Mouse (Mus musculus) frontal cortex, adult 2 months (tissue): Measurements from ENCODE around the gene Stkld1. TPM values are rescaled to one million over a fixed set of nuclear protein-coding genes. Genes with fewer than 3 reads are reported as not detected.
"Not testable (repeated sequence)": the region's sequence is repeated elsewhere in the genome, so short reads cannot be mapped to it uniquely, and the experiment has no call there.

Source experiments
- DNase-seq, 2 experiments: peaks; one replicate each; pipeline ENCODE4 v3.0.0; 2022; ENCODE audit warnings: low spot score in 1 of 2; ENCODE audit errors: extremely low spot score in 1 of 2
- polyA plus RNA-seq: library from polyadenylated mRNA; depleted of rRNA; stranded (reverse); fragments of >200 nt; gene quantifications from 2 replicates; pipeline ENCODE4 v1.2.3, GENCODE M21; 2012; rRNA removed

Stkld1 gene
- 0.29 and 0.32 TPM in 2 replicates for polyA plus RNA-seq

DNA sequence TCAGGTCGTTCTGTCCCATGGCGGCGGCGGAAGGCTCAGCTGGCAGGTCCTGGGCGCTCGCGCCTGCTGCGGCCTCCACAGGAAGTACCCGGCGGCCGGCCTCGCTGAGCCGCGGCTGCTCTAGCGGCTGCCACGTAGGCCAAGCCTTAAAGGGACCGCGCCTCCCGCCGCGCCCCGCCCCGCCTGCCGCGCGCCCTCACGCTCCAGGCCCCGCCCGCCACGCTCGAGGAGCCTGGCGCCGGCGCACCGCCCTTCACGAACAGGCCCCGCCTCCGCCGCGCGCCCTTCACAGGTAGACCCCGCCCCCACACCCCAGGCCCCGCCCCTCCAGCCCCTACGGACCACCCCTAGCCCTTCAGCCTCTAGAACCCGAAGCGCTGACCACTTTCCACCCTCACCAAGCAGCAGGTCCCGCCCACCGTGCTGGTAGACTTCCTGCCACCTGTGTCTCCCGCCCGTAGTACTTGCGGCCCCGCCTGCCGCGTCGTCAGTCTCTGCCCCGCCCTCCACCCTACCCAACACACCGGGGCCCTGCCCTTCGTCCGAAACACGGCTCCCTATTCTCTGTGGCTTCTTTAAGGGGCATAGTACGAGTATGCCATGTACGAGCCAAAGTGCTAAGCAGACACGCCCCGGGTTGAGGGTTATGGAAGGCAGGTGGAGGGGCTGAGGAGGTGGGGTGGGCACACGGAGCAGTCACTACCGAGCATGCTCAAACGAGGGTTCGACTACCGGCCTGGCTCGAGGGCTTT is at the start of gene Stkld1, which contains the start of gene Surf4:
TSS of gene Stkld1 (plus strand) at position 744 of the 752 bp plus-strand sequence.
TSS of gene Surf4 (minus strand) at position 625 of the 752 bp plus-strand sequence.
- DNase-seq = peak; percentile 74 to 91

DNA sequence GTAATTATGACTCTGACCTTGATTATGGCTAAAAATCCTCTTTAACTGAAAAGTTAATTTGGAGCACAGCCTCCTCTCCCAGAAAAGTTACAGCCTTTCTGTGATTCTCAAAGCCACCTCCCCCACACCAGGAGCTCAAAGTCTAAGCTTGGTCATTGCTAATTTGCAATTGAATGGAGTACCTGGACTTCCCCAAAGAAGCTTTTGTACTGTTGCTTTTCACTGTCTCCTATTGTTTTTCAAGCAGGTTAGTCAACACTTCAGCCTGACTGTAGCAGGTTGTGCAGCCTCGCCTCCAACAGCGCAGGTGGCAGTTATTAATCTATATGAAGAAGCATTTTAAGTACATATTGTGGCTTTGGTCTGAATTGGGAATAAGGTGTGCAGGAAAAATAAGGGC is 48.3 kb upstream of the Stkld1 start:
- DNase-seq = not testable (repeated sequence)

DNA sequence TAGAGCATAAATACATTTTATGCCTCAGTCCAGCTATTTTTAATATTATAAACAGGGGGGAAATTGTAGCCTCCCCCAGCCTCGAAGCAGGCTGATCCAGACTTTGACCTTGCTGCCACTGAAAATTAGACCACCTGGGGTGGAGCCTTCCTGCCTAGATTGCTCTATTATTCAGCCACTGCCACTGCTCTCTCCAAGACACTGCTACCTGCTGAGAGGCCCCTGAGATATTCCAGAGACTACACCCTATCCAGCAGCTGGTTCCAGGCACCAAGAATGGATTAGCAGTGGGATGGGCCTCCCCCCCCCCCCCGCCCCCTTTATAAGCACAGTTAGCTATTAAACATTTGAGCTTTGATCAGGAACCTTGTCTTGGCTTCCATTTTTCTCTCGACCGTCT is 47.7 kb upstream of the Stkld1 start:
- DNase-seq = not testable (repeated sequence)

DNA sequence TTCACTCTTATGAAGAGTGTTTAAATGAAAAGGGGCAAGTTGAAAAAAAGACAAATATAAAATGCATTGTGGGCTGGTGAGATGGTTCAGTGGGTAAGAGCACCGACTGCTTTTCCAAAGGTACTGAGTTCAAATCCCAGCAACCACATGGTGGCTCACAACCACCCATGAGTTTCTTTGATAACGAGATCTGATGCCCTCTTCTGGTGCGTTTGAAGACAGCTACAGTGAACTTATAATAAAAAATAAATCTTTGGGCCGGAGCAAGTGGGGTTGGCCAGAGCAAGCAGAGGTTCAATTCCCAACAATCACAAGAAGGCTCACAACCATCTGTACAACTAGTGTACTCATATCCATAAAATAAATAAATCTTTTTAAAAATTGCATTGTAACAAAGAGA is 37.9 kb upstream of the Stkld1 start:
- DNase-seq = no peak

DNA sequence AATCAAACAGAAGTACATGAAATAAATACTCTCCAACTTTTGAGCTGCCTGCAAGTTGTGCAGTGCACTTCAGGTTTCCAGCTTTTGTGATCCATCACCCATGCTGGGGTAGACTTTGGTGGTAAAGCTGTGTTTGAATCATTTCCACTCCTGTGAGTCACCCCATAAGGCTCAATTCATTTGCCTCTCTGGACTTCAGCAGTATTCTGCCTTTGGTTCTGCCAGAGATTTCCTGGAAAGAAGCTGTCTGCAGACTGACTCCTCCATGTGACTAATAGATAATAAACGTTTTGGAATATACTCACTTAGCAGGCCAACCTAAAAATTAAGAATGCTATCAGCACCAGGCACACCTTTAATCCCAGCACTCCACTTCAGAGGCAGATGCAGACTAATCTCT is 33.1 kb upstream of the Stkld1 start:
- DNase-seq = no peak

DNA sequence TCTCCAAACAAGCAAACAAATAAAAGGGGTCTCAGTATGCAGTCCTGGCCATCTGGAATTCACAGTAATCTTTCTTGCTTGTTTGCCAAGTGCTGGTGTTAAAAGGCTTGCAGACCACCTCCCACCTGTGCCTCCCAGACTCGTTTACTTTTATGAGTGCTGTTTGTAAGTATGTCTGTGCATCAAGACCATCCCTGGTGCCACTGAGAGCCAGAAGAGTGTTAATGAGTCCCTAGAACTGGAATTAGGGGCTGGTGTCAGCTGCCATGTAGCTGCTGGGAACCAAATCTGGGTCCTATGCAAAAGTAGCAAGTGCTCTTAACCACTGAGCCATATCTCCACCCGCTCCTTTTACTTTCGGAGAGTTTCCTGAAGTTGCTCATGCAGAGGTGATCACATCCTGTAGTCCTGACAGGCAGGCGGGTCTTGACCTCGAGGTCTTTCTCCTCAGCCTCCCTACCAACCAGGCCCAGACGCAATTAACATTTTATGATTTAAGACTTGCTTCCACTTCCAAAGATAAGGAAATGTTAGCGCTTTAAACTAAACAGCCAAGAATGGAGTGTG is 31.9 kb upstream of the Stkld1 start:
- no peak for DNase-seq

DNA sequence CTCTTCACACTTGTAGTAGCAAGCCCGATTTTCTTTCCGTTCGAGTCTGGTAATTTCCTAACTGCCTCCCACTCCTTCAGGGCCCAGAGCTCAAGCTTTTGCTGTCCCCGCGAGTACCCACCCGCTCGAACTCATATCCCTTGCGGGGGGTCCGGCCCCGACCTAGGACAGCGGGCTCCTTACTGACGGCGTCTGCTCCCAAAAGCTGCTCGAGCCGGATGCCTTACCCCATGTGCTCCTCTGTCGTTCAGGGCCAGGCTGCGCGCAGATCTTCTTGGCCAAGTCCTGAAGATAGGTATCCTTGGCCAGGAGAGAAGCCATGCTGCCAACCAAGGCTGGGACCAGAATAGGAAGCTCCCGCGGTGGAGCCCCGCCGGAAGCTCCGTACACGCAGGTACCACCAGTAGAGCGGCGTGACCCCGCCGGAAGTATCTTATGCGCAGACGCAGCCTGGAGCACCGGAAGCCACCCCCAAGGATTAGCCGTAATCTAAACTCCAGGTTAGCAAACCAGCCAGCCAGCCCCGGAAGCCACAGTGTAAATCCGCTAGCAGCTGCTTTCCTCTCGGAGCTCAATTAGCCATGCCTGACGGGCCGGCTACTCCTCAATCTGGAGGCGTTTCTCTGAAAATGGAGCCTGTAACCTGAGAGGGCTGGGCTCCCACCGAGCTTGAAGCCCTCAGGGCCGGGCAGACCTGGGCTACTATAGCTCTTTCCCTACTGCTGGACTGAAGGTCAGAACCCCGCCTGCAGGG is 31.2 kb upstream of the Stkld1 start, which contains the start of gene Surf6:
TSS of gene Surf6 (minus strand) at position 413 of the 754 bp plus-strand sequence.
- DNase-seq = peak; percentile 95 to 98

DNA sequence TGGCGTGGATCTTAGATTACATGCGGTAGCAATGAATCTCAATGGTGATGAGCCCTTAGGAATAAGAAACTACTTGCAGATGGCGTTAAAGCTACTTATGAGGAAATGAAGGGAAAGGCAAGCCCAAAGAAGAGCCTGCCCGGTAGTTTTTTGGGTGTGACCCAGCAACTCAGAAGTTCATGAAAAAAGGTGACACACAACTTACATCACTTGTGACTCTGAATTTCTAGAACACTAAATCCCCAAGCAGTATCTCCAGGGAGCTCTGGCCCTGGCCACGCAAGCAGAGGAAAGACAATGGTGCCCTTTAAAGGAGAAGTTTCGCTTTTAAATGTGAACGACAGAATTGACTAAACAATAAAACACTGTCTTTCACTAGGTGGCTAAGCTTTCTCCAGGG is 30.5 kb upstream of the Stkld1 start:
- DNase-seq = no peak

DNA sequence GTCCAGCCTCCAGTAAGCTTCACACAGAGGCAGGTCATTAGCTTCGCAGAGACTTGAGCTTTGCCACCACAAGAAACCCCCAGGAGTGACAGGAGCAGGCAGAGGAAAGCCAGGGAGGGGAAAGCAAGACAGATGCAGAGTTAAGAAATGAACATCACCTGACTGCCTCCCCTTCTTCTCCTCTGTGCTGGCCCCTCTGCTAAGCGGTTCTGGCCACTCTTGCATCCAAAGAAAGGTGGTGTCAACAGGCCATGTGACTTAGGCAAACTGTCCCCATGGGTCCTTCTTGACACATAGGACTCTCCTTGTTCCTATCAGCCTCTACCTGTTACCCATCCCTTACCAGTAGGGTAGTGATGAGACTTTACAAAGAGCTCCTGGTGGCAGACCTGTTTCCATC is 27.9 kb upstream of the Stkld1 start:
- no peak for DNase-seq

DNA sequence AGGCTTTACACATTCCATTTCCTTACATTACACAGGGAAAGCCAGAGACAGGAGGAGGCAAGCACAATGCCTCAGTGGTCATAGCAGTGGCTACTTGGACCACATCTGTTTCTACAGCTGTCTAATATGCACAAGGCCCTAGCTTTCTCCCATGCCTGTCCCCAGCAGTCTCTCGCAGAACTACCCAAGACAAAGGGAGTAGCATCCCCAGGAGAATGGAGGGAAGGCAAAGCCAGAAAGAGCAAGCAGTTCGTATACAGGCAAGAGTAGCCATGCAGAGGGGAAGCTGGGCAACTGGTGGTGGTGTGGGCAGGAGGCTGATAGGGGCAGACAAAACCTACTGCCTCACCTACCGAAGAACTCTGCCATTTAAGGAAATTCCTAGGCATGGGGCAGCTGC is 27.4 kb upstream of the Stkld1 start:
- DNase-seq = no peak

DNA sequence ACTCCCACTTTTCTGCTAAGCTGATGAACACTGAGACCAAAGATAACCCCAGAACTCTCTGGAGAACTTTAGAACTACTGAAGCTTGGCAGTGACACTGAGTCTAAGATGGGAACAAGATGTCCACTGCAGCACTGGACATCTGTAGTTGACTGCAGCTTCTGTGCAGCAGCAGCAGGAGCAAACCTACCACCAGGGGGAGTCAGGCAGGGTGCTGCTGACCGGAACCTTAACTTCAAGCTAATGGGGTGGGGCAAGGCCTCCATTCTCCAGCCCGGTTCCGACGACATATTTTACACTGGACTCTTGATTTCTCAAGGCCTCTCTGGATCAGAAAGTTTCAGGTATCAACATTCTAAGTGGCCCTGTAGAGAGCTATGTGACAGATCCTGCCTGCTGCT is 26.7 kb upstream of the Stkld1 start:
- no peak for DNase-seq

DNA sequence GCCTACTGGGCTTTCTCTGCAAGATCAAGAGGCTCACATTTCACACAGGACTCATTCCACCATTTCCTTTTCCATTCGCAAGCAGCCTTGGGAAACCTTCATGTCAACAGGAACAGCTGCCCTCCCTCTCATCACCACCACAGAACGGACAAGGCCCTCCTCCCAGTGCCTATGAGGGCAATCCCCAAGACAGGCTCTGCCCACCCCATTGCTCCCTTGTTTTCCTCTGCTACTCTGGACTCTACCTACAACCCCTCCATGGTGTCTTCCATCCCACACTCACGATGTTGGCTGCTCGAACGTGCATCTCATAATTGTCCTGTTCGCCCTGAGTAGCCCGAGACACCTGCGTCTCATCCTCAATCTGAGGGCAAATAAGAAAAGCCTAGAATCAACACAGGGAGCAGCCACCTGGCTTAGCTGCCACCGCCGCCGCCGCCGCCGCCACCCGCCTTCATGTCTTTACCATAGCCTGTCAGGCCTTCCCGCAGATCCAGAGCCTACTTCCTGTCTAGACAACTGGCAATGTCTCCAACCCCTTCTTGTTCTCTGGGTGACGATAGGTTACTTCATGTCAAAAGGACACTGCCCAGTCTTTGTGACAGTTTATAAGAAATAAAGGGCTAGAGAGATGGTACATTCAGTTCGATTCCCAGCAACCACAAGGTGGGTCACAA is 25.0 kb upstream of the Stkld1 start:
- DNase-seq = no peak

DNA sequence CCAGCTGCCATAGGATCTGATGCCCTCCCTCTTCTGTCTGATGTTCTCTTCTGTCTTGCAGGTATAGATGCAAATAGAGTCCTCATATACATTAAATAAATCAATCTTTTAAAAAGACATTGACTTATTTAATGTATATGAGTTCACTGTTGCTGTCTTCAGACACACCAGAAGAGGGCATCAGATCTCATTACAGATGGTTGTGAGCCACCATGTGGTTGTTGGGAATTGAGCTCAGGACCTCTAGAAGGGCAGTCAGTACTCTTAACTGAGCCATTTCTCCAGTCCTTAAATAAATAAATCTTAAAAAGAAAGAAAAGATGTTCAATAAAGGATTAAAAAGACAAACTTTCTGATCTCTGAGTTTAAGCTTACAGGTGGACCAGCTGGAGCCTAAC is 24.5 kb upstream of the Stkld1 start:
- DNase-seq = no peak

DNA sequence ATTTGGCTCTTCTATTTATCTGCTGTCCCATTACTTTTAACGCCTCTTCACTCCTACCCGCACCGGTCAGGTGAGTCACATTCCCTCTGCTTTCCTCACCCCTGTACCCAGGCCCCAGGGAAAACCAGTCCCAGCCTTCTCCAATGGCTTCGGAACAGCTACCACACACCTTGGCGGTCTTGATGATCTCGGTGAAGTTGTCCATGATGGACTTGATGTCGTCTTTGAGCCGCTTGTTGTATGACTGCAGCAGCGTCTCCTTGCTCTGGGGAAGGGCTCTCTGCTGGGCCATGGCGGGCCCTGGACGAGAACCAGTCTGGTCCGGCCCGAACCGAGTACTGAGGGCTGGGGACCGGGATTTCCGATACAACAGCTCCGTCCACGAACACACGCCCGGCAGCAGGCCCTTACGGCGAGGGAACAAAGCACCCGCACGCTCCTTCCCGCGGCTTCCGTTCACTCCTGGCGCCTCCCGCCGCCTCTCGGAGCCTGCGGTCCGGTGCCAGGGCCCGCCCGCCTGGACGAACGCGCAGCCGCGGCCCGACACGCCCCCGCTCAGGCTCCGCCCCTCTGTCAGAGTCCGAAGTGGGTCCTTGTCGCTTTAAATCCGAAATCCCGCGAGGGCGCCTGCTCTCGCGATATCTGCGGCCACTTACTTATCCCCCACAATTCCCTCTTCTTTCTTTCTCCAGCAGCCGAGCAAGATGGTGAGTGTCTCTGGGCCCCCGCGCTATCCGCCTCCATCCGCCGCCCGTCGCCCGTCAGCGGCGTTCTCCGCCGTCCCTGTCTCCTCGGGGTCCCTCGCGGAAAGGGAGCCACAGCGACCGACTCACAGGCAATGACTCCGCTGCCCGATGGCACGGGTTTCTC is 23.5 kb upstream of the Stkld1 start, which contains the start of the genes Med22 and Rpl7a:
TSS of gene Med22 (minus strand) at position 554 of the 870 bp plus-strand sequence.
TSS of gene Rpl7a (plus strand) at position 641 of the 870 bp plus-strand sequence.
- peak; percentile 99 to 100 for DNase-seq

DNA sequence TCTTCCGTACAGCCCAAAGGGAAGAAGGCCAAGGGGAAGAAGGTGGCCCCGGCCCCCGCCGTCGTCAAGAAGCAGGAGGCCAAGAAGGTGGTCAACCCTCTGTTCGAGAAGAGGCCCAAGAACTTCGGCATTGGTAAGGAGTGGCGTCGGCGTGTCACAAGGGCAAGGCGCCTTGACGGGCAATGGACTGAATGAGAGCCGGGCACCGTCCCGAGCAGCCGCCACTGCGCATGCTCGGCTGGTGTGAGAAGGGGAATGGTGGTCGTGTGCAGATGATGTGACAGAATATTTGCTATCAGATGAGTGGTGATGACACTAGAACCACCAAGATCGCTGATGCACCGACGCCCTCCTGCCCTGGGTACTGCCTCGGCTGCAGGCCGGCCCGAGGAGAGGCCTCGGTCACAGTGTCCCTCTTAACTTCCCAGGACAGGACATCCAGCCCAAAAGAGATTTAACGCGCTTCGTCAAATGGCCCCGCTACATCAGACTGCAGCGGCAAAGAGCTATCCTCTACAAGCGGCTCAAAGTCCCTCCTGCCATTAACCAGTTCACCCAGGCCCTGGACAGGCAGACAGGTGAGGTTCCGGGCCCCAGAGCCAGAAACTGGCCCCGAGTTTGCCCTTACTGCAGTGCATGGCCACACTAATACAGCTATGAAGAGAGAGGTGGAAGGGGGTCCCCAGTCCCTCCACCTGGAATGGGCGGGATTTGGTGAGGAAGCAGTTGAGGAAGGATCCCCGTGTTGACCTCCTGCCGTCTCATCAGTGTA is 22.7 kb upstream of the Stkld1 start:
- DNase-seq = peak in 1 of 2 experiments; percentile 54

DNA sequence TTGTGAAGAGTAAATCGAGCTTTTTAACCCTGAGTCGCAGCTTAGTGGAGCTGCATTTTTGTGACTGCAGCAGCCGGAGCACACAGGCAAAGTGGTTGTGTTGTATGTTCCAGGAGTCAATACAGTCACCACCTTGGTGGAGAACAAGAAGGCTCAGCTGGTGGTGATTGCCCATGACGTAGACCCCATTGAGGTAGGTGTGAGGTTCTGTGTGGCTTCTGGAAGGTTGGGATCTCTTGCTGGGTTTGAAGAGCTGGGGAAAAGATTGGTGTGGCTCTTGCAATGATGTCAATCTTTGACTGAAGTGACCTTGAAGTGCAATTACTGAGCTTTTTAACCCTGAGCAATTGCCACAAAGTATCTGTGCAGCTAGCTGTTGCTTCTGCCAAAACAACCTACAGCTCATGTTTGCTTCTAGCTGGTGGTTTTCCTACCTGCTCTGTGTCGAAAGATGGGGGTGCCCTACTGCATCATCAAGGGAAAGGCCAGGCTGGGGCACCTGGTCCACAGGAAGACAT is 21.5 kb upstream of the Stkld1 start:
- DNase-seq = no peak

DNA sequence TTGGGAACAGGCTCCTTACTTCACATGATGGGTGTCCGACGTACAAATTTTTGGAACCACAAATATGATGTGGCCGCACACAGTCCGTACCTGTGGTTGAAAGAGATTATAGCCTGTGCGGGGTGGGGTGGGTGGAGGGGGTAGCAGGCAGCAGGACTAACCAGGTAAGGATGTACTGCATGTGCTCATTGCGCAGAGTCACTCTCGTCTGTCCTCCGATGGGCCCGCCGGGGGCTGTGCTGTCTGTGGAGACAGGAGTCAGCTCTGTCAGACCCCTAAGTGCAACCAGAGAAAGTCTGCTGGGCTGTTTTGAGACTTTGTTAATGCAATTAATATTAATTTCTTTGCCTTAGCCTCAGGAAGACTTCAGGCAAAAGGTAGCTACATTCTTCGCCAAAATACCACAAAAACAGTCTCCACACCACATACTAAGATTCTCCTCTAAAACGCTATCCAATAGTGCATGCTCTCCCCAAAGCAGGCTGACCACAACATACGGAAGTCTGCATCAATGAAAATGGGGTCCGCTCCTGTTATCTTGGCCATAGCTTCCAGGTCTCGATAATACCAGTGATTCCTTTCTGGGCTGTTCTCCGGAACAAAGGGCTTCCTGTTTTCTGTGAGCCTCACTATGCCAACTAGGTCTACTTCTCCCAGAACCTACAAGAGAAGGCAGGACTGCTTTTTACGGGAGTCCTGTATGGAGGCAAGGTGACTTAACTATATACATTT is 20.3 kb upstream of the Stkld1 start:
- DNase-seq = no peak
